In genomic region chr9:28402770-28403650, GRCm38 (mm10) we compare ENCODE assay signal across 9 mouse cellular contexts.
A peak's percentile ranks its signal among the peaks of the same experiment; 100 is the strongest.
DNase-seq lines count a peak whose midpoint lies in the region; ATAC-seq and TF ChIP-seq lines count a peak whose summit lies in the region.
"Had no signal": no experiment of that assay in that cellular context is flagged by ENCODE, and none has a peak within 500 bp of the region (broad histone marks: within the 10 kb centered on the region; RNA-seq: fewer than 3 reads in every experiment).

No protein-coding gene starts in this region.

- H3K36me3 ChIP-seq in lung, embryonic 16.5 days (ENCODE audit: control insufficient read depth, insufficient read depth, low read length): no peaks in the 10 kb centered on the region
- no peaks in the 10 kb centered on the region for H3K36me3 ChIP-seq in midbrain, embryonic 10.5 days
- no peaks in the 10 kb centered on the region for H3K36me3 ChIP-seq in stomach, embryonic 16.5 days (ENCODE audit: control insufficient read depth, insufficient read depth, low read length)

- peak; percentile 76 for ATAC-seq in lung, embryonic 16.5 days (ENCODE audit: low read depth)
- peak; percentile 40; the same call in 1 of the 2 replicates for ATAC-seq in stomach, embryonic 16.5 days (ENCODE audit: insufficient read depth, low FRiP score)

- no peak for DNase-seq in lung, postnatal 14 days
- peak; percentile 68 to 76 for DNase-seq in cerebellum, postnatal 14 days
- DNase-seq in frontal cortex, postnatal 25 days (ENCODE audit: low spot score in 2 of 2): peak; percentile 32 to 53
- peak; percentile 39 to 49 for DNase-seq in layer of hippocampus, adult 2 months (ENCODE audit: low spot score in 2 of 2)
- peak; percentile 78 for DNase-seq in midbrain, embryonic 10.5 days (ENCODE audit: low spot score)
- no peak for DNase-seq in urinary bladder, postnatal 36 days (ENCODE audit: low spot score in 2 of 2)

- no peaks in the 10 kb centered on the region for H3K4me1 ChIP-seq in lung, embryonic 16.5 days (replicated peaks; ENCODE audit: control insufficient read depth, insufficient read depth, low read length)
- peaks cover 18% of the 10 kb centered on the region for H3K4me1 ChIP-seq in midbrain, embryonic 10.5 days
- no peaks in the 10 kb centered on the region for H3K4me1 ChIP-seq in stomach, embryonic 16.5 days (ENCODE audit: control insufficient read depth, insufficient read depth, low read length)
- H3K4me1 ChIP-seq: megakaryocyte, embryonic 14.5 days had no signal

- no peak overlapping the region for H3K27ac ChIP-seq in lung, embryonic 16.5 days (ENCODE audit: low read length)
- peak overlapping the region; percentile 87 for H3K27ac ChIP-seq in layer of hippocampus, adult 2 months
- H3K27ac ChIP-seq in midbrain, embryonic 10.5 days (replicated peaks): peak overlapping the region; percentile 81
- no peak overlapping the region for H3K27ac ChIP-seq in stomach, embryonic 16.5 days (ENCODE audit: low read length)

- peaks cover 13% of the 10 kb centered on the region for H3K27me3 ChIP-seq in lung, embryonic 16.5 days (ENCODE audit: control insufficient read depth, insufficient read depth, low read depth, low read length)
- H3K27me3 ChIP-seq in midbrain, embryonic 10.5 days (ENCODE audit: low read depth, poor library complexity, severe bottlenecking): peaks cover 45% of the 10 kb centered on the region
- peaks cover 17% of the 10 kb centered on the region; the same call in 1 of the 2 replicates for H3K27me3 ChIP-seq in stomach, embryonic 16.5 days (ENCODE audit: control insufficient read depth, insufficient read depth, low read length)

- H3K4me3 ChIP-seq in lung, embryonic 16.5 days (ENCODE audit: low read length): peak overlapping the region; percentile 57
- peak overlapping the region; percentile 52 for H3K4me3 ChIP-seq in layer of hippocampus, adult 2 months
- peak overlapping the region; percentile 73 for H3K4me3 ChIP-seq in midbrain, embryonic 10.5 days
- H3K4me3 ChIP-seq in stomach, embryonic 16.5 days (replicated peaks; ENCODE audit: low read length): peak overlapping the region; percentile 50
- H3K4me3 ChIP-seq: megakaryocyte, embryonic 14.5 days had no signal

- TF ChIP-seq CTCF in layer of hippocampus, adult 2 months (conservative IDR thresholded peaks at IDR 0.05): no peak

- H3K4me2 ChIP-seq in lung, embryonic 16.5 days (ENCODE audit: low read depth, low read length): peak overlapping the region; percentile 94
- H3K4me2 ChIP-seq in stomach, embryonic 16.5 days (ENCODE audit: low read depth, low read length): peak overlapping the region; percentile 80

- H3K9ac ChIP-seq in lung, embryonic 16.5 days (ENCODE audit: low read length): peak overlapping the region; percentile 71
- H3K9ac ChIP-seq in stomach, embryonic 16.5 days (ENCODE audit: low read length): peak overlapping the region; percentile 54

- 2% methylated on average over 47 of the region's 56 CpGs for WGBS in lung, embryonic 16.5 days
- under 1% methylated on average over 56 of the region's 56 CpGs for whole genome bisulfite sequencing in midbrain, embryonic 10.5 days
- WGBS in stomach, embryonic 16.5 days: 2% methylated on average over 47 of the region's 56 CpGs

- H3K9me3 ChIP-seq in lung, embryonic 16.5 days (ENCODE audit: control insufficient read depth, low read length): no peaks in the 10 kb centered on the region
- no peaks in the 10 kb centered on the region for H3K9me3 ChIP-seq in midbrain, embryonic 10.5 days (replicated peaks)
- H3K9me3 ChIP-seq in stomach, embryonic 16.5 days (replicated peaks; ENCODE audit: control insufficient read depth, low read length): no peaks in the 10 kb centered on the region
- H3K9me3 ChIP-seq: megakaryocyte, embryonic 14.5 days had no signal

Comparison
In these comparisons a context has a peak if more than half of its experiments do, and no peak if none do; other contexts are left out.
1. H3K27ac ChIP-seq: peak in layer of hippocampus, adult 2 months (single experiment) and midbrain, embryonic 10.5 days (single experiment); none in lung, embryonic 16.5 days (single experiment) and stomach, embryonic 16.5 days (single experiment).
2. DNase-seq: peak in cerebellum, postnatal 14 days (2 of 2), frontal cortex, postnatal 25 days (2 of 2), layer of hippocampus, adult 2 months (2 of 2) and midbrain, embryonic 10.5 days (single experiment); none in lung, postnatal 14 days (single experiment) and urinary bladder, postnatal 36 days (0 of 2).
3. Peak in every context shown above with its lines, with median percentiles within 50 percentile points of each other: H3K4me3 ChIP-seq.